Mouse (Mus musculus) testis, adult 2 months (tissue): ENCODE measurements around the gene Fam110a.

Source experiments
- CTCF ChIP-seq: fragments of 200-500 bp; IDR thresholded peaks from 2 replicates; pipeline ENCODE4 v1.5.1; 2012; ENCODE audit warnings: low read depth, mild to moderate bottlenecking, inconsistent platforms, low read length, moderate library complexity; ENCODE audit not compliant: control insufficient read depth, insufficient read depth, insufficient replicate concordance
- POLR2A ChIP-seq: fragments of 200-500 bp; IDR thresholded peaks from 2 replicates; pipeline ENCODE4 v1.6.1; 2012; ENCODE audit warnings: low read depth, mild to moderate bottlenecking, inconsistent platforms, low read length, moderate library complexity; ENCODE audit not compliant: control insufficient read depth

- TF ChIP-seq CTCF (no peak), POLR2A (no peak)
Observed at GRCm38 (mm10) chr2:151991446-151991845, 11.4 kb upstream of the Fam110a start.
